Mouse (Mus musculus): ENCODE measurements around the gene Kcnk5.

Kcnk5 gene

GRCm38 (mm10) chr14:20181466-20181921 lies at the start of gene Kcnk5:
Kcnk5 (minus strand) TSS chr14:20181809.
- DNase-seq, result peak; percentile 27

DNA sequence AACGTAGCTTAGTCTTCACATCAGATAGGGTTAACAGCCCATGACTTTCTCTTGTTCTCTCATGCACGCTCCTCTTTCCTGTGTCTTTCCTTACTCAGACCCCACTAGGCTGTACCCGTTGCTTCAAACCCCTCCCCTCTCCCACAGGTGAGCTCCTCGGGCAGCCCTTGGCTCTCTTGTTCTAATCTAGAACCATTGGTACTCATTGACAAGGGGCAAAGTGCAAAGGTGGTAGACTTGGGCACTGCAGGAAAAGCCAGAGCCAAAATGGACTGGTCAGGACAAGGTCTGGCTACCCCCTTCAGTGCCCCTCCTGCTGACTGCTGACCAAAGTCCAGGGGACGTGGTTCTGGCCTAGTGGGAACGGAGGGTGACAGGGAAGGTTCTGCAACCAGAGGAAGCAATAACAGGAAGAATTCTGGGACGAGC lies 48.5 kb upstream of the Kcnk5 start:
- no peak for DNase-seq

DNA sequence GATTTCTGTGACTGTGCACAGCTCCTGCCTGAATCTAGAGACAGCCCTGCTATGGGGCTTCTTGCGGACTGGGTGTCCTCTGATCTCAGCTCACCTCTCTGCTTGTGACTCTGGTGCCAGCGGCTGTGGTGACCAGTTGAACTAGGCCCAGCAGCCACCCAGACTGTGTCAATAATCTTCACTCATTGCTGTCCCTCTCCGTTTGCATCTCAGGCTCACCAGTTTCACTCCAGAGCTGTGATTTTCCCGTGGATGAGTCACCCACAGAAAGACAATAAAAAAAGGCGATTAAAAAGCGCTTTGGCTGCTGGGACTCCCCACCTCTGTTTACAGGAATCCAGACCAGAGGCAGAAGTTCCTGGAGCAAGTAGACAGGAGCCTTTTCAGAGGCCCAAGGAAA lies 47.8 kb upstream of the Kcnk5 start:
- DNase-seq, result no peak

GRCm38 (mm10) chr14:20228336-20228735 lies 46.7 kb upstream of the Kcnk5 start:
- DNase-seq, result no peak

DNA sequence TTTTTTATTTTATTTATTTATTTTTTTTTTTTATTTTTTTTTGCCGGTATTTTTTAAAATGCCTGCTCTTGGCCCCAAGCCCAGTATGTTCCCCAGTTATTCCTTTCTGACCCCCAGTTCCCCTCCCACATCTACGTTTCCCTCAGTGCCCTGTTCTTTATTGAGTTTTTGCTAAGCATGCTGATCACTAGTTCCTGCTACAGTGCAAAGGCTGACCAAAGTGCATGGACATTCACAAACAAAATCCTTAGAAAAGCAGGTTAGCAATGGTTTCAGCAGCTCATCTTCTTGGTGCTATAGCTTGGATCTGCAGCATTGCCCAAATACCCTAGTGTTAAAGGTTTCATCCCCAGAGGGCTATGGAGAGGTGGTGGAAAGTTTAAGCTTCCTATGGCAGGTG lies 45.4 kb upstream of the Kcnk5 start:
- DNase-seq, result no peak

DNA sequence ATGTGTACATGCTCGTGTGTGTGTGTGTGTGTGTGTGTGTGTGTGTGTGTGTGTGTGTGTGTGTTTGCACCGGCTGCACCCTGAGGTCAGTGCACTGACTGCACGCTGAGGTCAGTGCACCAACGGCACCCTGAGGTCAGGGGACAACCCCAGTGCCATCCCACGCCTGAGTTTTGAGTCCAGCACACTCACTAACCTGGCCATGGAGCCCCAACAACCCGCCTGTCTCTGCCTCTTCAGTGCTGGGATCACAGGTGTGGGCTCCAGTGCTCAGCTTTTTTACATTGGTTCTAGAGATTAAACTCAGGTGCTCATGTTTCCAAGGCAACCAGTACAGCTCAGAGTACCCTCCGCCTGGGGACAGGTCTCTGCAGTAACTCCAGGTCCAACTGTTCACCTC lies 44.9 kb upstream of the Kcnk5 start:
- DNase-seq, result no peak

DNA sequence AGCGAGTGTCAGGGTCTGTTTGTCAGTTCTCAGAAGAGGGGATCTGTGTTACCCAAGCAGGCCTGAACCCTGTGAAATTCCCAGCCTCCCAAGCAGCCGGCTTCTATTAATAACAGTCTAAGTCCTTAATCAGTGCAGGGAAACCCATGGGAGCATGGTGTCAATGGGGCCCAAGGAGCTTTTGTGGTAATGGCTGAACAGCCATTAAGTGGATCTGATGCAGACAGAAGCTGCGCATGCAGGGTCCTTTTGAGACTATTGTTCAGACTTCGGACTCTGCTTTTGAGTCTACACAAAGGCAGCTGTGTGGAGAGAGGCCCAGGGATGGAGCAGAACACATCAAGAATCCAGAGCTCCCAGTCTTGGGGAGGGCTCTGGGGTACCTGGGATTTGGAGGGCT lies 43.9 kb upstream of the Kcnk5 start:
- no peak for DNase-seq

DNA sequence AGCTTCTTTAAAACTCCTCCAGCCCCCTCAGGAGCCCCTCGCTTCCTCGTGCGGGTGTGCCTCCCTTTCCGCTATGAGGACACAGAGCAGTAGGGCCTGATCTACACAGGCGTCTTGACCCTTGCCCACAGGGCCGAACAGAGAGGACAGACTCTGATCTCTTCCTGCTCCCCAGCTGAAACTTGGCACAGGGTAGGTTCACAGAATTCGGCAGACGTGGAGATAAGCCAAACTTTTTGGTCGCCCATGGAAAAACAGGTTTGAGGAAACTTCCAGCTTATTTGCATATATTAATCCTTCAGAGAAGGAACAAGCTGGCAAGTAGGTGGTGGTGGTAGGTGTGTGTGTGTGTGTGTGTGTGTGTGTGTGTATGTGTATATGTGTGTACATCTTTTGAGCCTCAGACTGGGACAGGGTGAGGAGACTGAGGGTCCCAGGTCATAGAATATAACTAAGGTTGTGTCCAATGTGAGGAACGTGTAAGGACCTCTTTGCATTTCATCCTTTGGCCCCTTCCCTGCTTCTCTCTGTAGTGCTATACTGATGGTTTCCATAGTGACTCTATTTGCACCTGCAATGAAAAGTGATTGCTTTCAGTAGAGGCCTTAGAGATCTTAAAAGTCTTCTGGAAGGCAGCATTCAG lies 43.1 kb upstream of the Kcnk5 start:
- DNase-seq, result no peak

GRCm38 (mm10) chr14:20224163-20224562 lies 42.6 kb upstream of the Kcnk5 start:
- peak; percentile 4 for DNase-seq

DNA sequence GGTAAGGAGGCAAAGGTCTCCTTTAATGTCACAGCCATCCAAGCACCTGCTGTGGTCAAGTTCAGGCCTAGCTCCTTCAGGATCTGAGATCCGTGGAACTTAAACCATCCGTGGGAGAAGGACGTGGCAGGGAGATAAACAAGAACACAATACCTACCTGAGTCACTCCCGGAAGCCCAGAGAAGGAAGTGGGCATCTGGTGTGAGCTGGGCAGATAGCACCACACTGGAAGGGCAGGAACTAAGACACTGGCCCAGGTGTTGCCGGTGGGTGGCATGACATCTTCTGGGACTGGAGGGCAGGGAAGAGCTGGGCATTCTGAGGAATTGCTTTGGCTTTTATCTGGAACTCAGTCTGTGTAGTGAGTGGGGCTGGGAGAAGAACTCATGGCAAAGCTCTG lies 41.6 kb upstream of the Kcnk5 start:
- DNase-seq, result no peak

- no peak for DNase-seq
These were observed 39.5 kb upstream of the Kcnk5 start for GRCm38 (mm10) chr14:20221083-20221482.

DNA sequence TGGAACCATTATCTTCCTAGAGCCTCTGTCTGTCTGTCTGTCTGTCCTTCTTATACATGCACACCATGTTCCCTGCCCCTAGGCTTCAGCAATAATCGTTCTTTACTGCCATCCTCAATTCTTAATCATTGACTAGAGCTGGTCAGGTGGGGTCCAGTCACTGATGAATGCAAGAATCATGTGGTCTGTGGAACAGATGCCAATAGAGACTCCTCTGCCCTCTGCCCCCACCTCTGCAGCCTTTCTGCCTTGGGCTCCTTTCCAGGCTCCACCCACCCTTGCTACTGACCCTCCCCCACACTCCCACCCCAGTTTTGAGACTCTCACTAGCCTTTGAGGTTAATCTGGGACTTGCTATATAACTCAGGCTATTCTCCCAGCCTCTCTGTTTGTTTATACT lies 38.2 kb upstream of the Kcnk5 start:
- DNase-seq, result no peak

- no peak for DNase-seq
These were observed 35.8 kb upstream of the Kcnk5 start for GRCm38 (mm10) chr14:20217299-20217864.

DNA sequence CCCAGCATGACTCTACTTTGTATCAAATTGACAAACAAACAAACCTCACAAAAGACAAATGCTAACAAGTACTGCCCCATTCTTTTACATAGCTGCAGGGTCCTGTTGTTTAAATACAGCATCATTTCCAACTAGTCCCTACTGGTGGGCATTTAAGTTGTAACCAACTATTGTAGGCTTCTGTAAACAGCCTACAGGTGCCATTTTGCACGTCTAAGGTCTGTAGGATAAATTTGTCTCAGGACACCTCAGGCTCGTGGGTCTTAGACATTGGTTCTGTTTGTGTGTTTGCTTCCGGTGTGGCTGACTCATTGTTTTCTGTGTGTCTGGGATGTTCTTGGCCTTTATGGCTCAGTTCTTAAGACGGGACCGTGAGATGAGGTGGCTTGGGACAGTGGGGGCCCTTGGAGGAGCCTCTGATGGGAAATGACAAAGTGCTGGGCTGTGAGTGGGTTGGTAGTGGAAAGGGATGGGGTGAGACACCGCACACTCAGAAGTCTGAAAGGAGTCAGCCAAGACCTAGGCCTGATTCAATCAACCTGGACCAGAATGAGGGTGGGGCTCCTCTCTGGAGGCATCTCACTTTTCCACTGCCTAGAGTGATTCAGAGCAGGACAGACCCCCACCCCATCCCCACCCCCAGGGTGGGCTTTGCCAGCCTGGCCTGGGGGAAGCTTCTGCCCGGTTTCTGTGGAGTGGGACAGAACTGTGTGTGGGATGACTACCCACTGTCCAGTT lies 35.1 kb upstream of the Kcnk5 start:
- no peak for DNase-seq

- no peak for DNase-seq
These were observed 34.2 kb upstream of the Kcnk5 start for GRCm38 (mm10) chr14:20215826-20216225.

DNA sequence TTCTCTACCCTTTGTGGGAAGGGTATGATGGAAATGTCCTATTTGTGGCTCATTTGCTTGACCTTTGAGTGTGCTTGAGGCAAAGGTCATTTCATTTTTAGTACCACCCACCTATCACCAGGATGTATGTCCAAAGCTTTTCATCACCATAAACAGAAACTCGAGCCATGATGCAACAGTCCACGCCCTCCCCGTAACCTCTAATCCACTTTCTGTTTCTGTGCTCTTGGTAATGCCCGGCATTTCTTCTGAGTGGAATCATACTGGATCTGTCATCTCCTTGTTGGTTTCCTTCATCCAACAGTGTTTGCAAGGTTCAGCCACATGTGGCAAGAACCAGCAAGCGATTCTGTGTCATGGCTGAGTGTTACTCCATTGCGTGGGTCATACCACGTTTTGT lies 32.5 kb upstream of the Kcnk5 start:
- DNase-seq, result no peak

DNA sequence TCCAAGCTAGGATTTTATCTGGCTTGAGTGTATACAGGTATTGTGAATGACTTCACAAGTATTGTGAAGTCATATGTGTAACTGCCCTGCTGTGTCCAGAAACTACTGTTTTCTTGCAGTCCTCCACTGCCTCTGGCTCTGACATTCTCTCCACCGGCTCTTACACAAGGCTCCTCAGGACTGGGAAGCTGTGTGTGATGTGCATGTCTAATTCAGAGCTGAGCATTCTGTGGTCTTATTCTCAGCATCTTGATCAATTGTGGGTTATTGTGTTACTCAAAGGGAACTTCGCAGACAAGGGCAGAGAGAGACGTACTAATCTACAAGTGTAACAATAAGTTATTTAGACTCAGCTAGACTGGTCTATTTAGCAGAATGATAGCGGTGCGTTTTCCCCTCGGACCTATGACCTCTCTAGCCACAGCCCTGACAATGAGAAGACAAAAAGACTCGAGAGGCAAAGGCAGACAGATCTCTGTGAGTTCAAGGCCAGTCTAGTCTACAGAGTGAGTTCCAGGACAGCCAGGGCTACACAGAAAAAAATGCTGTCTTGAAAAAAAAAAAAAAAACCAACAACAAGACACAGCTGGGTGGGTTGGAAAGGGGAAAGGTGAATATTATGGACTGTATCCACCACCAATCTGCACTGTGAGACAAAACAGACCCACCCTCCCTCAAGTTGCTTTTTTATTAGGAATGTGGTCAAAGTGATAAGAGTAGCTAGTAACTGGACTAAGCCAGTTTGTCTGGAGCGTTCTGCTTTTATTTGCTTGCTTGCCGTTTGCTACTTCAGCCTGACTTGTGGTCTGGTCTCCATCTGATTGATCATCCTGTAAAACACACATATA lies 30.4 kb upstream of the Kcnk5 start:
- no peak for DNase-seq

DNA sequence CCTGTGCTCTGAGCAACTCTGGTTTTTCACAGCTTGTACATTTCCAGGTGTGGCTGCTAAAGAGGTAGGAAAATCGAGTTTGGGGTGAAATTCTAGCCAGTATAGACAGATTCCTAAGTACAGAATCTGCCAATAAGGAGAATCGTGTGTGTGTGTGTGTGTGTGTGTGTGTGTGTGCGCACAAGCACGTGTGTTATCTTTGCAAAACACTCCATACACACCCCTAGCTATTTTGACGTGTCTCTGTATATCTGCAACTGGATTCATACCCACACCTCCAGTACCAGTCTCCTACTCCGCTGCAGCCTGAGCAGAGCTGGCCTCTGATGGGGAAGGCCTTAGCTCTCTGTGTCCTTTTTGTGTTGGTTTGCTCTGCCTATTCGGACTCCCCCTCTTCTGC lies 28.3 kb upstream of the Kcnk5 start:
- no peak for DNase-seq

DNA sequence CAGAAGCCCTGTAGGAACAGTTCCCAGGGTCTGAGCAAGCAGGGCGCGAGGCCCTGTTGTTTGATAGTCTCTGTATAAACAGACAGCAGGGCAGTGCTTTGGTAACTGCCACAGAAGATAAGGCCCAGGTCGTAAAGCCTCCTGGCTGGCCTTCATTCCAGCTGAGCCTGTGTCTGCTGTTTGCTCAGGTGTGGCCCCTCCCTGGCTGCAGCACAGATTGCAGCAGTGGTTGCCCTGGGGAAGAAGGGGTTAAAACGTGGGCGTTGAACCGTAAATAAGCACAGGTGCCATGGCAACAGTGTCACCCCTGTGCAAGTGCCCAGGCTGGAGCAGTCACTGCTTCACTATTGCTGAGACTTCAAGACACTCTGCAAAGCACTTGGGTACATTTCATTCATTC lies 26.8 kb upstream of the Kcnk5 start:
- DNase-seq, result no peak

GRCm38 (mm10) chr14:20205747-20206146 lies 24.1 kb upstream of the Kcnk5 start:
- DNase-seq, result no peak

DNA sequence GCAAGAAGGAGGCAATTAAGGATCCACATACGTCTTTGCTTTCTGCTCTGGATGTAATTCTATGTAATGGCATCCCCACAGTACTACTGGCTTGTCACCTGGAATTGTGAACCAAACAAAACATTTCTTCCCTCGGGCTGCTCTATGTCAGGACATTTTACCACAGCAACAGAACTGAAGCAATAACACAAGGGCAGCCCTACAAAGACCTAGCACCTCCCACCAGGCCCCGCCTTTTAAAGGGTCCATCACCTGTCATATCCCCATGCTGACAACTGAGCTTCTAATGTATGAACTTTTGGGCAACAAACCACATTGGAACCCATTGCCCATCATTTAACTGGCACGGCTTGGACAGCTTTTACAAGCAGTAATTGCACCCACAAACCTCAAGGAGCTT lies 21.7 kb upstream of the Kcnk5 start:
- DNase-seq, result no peak

DNA sequence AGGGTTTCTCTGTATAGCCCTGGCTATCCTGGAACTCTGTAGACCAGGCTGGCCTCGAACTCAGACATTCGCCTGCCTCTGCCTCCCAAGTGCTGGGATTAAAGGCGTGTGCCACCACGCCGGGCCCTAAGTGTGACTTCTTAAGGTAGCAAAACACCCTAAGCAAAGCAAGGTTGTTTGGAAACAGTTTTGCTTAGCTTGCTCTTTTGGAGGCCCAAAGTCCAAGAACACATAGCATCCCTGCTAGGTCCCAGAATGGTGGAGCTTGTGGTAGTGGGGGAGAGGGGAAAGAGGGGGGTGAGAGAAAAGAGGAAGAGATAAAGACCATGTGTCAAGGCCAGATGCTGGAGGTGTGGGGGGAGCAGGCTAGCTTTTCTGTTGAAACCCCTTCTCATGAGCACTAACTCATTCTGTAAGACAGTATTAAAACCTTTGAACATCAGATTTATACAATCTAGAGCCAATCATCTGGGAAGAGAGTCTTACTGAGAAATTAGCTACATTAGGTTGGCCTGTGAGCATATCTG lies 21.1 kb upstream of the Kcnk5 start:
- DNase-seq, result no peak

DNA sequence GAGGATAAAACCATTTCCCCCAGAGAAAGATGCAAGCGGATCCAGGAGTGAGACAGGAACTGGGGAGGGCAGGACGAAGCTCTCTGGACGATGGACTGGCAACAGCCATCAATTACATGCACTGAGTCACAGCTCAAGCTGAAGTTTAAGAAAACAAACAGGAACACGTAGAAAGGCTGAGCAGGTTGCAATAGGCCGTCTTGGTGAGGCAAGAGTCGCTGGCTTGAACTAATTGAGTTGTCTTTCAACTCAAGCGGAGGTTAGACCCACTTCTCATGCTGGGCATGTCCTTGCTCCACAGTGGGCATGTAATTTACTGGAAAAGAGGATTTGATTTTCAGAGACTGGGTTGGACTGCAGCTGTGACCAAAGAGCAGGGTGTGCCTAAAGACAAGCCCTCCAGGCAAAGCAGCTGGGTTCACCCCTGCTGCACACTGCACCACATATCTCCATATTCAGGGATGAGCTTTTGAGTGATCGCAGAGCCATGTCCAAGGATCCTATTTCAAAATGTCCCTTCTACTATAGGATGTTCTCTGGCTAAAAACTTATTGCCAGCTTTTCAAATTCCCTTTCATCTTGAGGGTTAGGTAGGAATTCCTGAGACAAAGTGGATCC lies 19.6 kb upstream of the Kcnk5 start:
- DNase-seq, result no peak

Measured in cerebellum, adult 9-11 months (tissue).